Mouse (Mus musculus) adrenal gland, adult 10 weeks (tissue): ENCODE results near the gene Adig. TPM values are rescaled to one million over a fixed set of nuclear protein-coding genes. Genes with fewer than 3 reads are reported as not detected.

Source experiments
- polyA plus RNA-seq: library from polyadenylated mRNA; stranded (reverse); fragments of 350-450 nt; fragmentation: Illumina TruSeq; extraction: RNeasy Lipid Tissue Mini Kit (QIAGEN cat#74804); gene quantifications from one replicate; pipeline ENCODE4 v1.2.3, GENCODE M21; 2014; ENCODE audit warnings: low read depth, low replicate concordance

The Adig gene
- 5.9 TPM for polyA plus RNA-seq

GRCm38 (mm10) chr2:158501836-158502812 lies at the start of gene Adig:
TSS of gene Adig (plus strand) at chr2:158502612.

DNA sequence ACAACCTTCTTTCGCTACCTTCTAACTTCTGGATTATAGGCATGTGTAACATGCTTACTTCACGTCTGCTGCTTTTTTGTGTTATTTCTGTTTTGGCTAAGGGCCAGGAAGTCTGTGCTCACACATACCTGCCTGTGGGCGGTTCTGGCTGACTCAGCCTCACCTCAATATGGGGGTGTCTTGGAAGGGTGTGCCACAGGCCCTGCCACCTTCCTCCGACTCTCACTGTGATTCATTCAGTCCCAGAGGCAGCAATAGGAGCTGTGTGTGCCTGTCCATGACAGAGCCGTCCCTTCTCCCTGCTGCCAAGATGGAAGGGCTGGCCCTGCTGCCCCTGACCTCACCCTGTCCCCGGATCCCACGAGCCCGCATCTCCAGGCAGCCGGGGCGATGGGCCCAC lies 10.1 kb downstream of the Adig start, which contains the start of gene Arhgap40:
Arhgap40 (plus strand) TSS at position 269 of the 400 bp plus-strand sequence.

Other genes starting within 250 kb of the Adig start
- gene Bpi, start 244.5 kb upstream of the Adig start, polyA plus RNA-seq, result not detected
- gene Lbp, start 196.1 kb upstream of the Adig start, polyA plus RNA-seq, result 13.0 TPM
- 9.3 TPM for gene Snhg11, start 127.0 kb upstream of the Adig start, polyA plus RNA-seq
- 121 TPM for gene Ralgapb, start 92.8 kb upstream of the Adig start, polyA plus RNA-seq
- gene Arhgap40, start 10.2 kb downstream of the Adig start, polyA plus RNA-seq, result not detected
- gene Slc32a1, start 108.2 kb downstream of the Adig start, polyA plus RNA-seq, result not detected
- gene Actr5, start 122.3 kb downstream of the Adig start, polyA plus RNA-seq, result not detected
- gene Ppp1r16b, start 162.8 kb downstream of the Adig start, polyA plus RNA-seq, result 3.3 TPM